Mouse (Mus musculus) MEL (cell line): ENCODE measurements at regions not wholly inside any gene's neighbourhood (a gene's known extent, or its start where the extent isn't known, plus 50 kb on each side); places are given as distances from the start of the nearest gene placed in this dataset.

Experiments
- DNase-seq: peaks from one replicate; pipeline ENCODE4 v3.0.0; 2011; ENCODE audit warnings: low read depth, low spot score
- H3K27ac ChIP-seq: 2 replicates; pipeline ENCODE4 v1.5.1; 2012; ENCODE audit warnings: low read depth, mild to moderate bottlenecking, control low read depth, low read length, moderate library complexity; ENCODE audit not compliant: control insufficient read depth
- H3K27me3 ChIP-seq, 2 experiments: fragments of 150-350 bp in 1 of 2; sonication (generic) in 1 of 2; 2 replicates each; pipeline ENCODE4 v1.6.1; 2012; ENCODE audit warnings: low read length in 2 of 2, mild to moderate bottlenecking in 2 of 2, improper control_type of control experiment in 1 of 2, moderate library complexity in 1 of 2; ENCODE audit not compliant: insufficient read depth in 2 of 2, control insufficient read depth in 1 of 2
- H3K36me3 ChIP-seq, 2 experiments: 2 replicates each; pipeline ENCODE4 v1.6.1; 2012 to 2014; ENCODE audit warnings: low read length in 2 of 2, improper control_type of control experiment in 1 of 2, inconsistent platforms in 1 of 2, mild to moderate bottlenecking in 1 of 2; ENCODE audit not compliant: insufficient read depth in 2 of 2, control insufficient read depth in 1 of 2
- H3K4me1 ChIP-seq, 2 experiments: fragments of 150-350 bp in 1 of 2; sonication (generic) in 1 of 2; 2 replicates each; pipeline ENCODE4 v1.6.1; 2012; ENCODE audit warnings: low read length in 2 of 2, improper control_type of control experiment in 1 of 2, mild to moderate bottlenecking in 1 of 2; ENCODE audit not compliant: insufficient read depth in 2 of 2, control insufficient read depth in 1 of 2
- H3K4me3 ChIP-seq, 2 experiments: fragments of 150-350 bp in 1 of 2; sonication (generic) in 1 of 2; 2 replicates each; pipeline ENCODE4 v1.5.1; 2012; ENCODE audit warnings: low read depth in 2 of 2, low read length in 2 of 2, mild to moderate bottlenecking in 2 of 2, moderate library complexity in 2 of 2, control low read depth in 1 of 2, improper control_type of control experiment in 1 of 2; ENCODE audit not compliant: control insufficient read depth in 1 of 2, insufficient read depth in 1 of 2
- H3K79me2 ChIP-seq: 2 replicates; pipeline ENCODE4 v1.6.1; 2012; ENCODE audit warnings: mild to moderate bottlenecking, low read length, moderate library complexity; ENCODE audit not compliant: control insufficient read depth, poor library complexity, insufficient read depth
- H3K9ac ChIP-seq: 2 replicates; pipeline ENCODE4 v1.6.1; 2012; ENCODE audit warnings: low read depth, mild to moderate bottlenecking, control low read depth, low read length, moderate library complexity; ENCODE audit not compliant: control insufficient read depth, poor library complexity, severe bottlenecking
- H3K9me3 ChIP-seq: fragments of 150-350 bp; sonication (generic); replicated peaks from 2 replicates; pipeline ENCODE4 v1.6.1; 2012; ENCODE audit warnings: mild to moderate bottlenecking, low read length, improper control_type of control experiment, moderate library complexity; ENCODE audit not compliant: insufficient read depth
- CHD1 ChIP-seq: IDR thresholded peaks from 2 replicates; pipeline ENCODE4 v1.6.1; 2012; ENCODE audit warnings: low read depth, mild to moderate bottlenecking, inconsistent platforms, low read length, improper control_type of control experiment
- ETS1 ChIP-seq: IDR thresholded peaks from 2 replicates; pipeline ENCODE4 v1.6.1; 2012; ENCODE audit warnings: low read depth, mild to moderate bottlenecking, inconsistent platforms, low read length, improper control_type of control experiment, moderate library complexity
- KAT2A ChIP-seq: conservative IDR thresholded peaks from 2 replicates; pipeline ENCODE4 v1.6.1; 2012; ENCODE audit warnings: low read depth, low read length, improper control_type of control experiment, inconsistent platforms
- MXI1 ChIP-seq: IDR thresholded peaks from 2 replicates; pipeline ENCODE4 v1.6.1; 2011; ENCODE audit warnings: mild to moderate bottlenecking, low read depth, low read length, improper control_type of control experiment
- MYB ChIP-seq: IDR thresholded peaks from 2 replicates; pipeline ENCODE4 v1.6.1; 2011; ENCODE audit warnings: mild to moderate bottlenecking, low read depth, low read length, improper control_type of control experiment
- MYC ChIP-seq: IDR thresholded peaks from 2 replicates; pipeline ENCODE4 v1.6.1; 2011; ENCODE audit warnings: low read depth, mild to moderate bottlenecking, low read length, improper control_type of control experiment, moderate library complexity
- NELFE ChIP-seq: IDR thresholded peaks from 2 replicates; pipeline ENCODE4 v1.6.1; 2011; ENCODE audit warnings: low read depth, low read length, improper control_type of control experiment
- UBTF ChIP-seq: IDR thresholded peaks from 2 replicates; pipeline ENCODE4 v1.6.1; 2012; ENCODE audit warnings: low read depth, mild to moderate bottlenecking, inconsistent platforms, low read length, improper control_type of control experiment, moderate library complexity, borderline replicate concordance; ENCODE audit not compliant: insufficient read depth
- ZC3H11A ChIP-seq: IDR thresholded peaks from 2 replicates; pipeline ENCODE4 v1.6.1; 2012; ENCODE audit warnings: low read depth, mild to moderate bottlenecking, inconsistent platforms, low read length, improper control_type of control experiment

DNA sequence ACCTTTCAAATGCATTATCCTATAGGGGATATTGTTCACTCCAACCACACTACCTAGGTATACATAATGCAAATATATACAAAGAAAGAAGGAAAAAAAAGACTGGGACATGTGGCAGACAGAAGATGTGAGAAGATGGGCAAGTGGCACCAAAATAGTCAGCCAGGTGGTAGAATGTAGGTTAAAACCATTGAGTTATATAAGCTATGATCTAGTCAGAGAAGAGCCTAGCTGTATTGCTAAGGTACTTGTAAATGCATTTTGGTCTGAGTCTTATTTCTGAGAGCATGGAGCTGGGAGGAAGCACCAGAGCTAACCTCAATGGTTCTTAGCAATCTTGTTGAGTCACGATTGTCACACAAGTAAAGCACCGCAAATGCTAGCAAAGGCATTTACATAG is 943.1 kb downstream of the Dnah5 start:
- Histone ChIP-seq H3K27ac (no peak overlapping the region), H3K36me3 (no peaks in the 10 kb centered on the region), H3K9ac (no peak overlapping the region), H3K79me2 (no peaks in the 10 kb centered on the region), H3K27me3 (no peaks in the 10 kb centered on the region), H3K4me1 (no peaks in the 10 kb centered on the region), H3K9me3 (no peaks in the 10 kb centered on the region), H3K4me3 (no peak overlapping the region)
- no peak for TF ChIP-seq ZC3H11A
- no peak for TF ChIP-seq ETS1
- TF ChIP-seq NELFE = no peak
- no peak for TF ChIP-seq CHD1
- TF ChIP-seq KAT2A = no peak
- no peak for TF ChIP-seq UBTF
- no peak for TF ChIP-seq MYC
- TF ChIP-seq MYB = no peak
- TF ChIP-seq MXI1 = no peak
- DNase-seq = no peak
